Mouse (Mus musculus) CH12.LX (cell line): ENCODE measurements around the gene Gm20594. TPM values are rescaled to one million over a fixed set of nuclear protein-coding genes. Genes with fewer than 3 reads are reported as not detected.

Source experiments
- DNase-seq: peaks from one replicate; pipeline ENCODE4 v3.0.0-alpha.2; 2013; ENCODE audit errors: extremely low read depth
- H3K27ac ChIP-seq: 2 replicates; pipeline ENCODE4 v1.5.1; 2012; ENCODE audit warnings: low read depth, mild to moderate bottlenecking, control low read depth, moderate library complexity; ENCODE audit not compliant: insufficient read depth
- H3K27me3 ChIP-seq: replicated peaks from 2 replicates; pipeline ENCODE3; 2012; ENCODE audit warnings: inconsistent platforms
- H3K36me3 ChIP-seq, 2 experiments: replicated peaks in 1 of 2; 2 replicates each; pipeline versions ENCODE3 to v1.6.1; 2012; ENCODE audit warnings: inconsistent platforms in 1 of 2, low read length in 1 of 2, mild to moderate bottlenecking in 1 of 2, mixed read lengths in 1 of 2, moderate library complexity in 1 of 2; ENCODE audit not compliant: control insufficient read depth in 1 of 2, insufficient read depth in 1 of 2
- H3K4me1 ChIP-seq, 2 experiments: 2 replicates each; pipeline ENCODE4 v1.6.1; 2012; ENCODE audit warnings: inconsistent platforms in 1 of 2, moderate library complexity in 1 of 2; ENCODE audit not compliant: insufficient read depth in 2 of 2, control insufficient read depth in 1 of 2
- H3K4me2 ChIP-seq: 2 replicates; pipeline ENCODE4 v1.6.1; 2012; ENCODE audit warnings: low read depth, mild to moderate bottlenecking, control low read depth; ENCODE audit not compliant: poor library complexity, insufficient read depth, severe bottlenecking
- H3K4me3 ChIP-seq, 3 experiments: fragments of 150-350 bp in 1 of 3; sonication (generic) in 1 of 3; replicated peaks in 1 of 3; 2 replicates each; pipeline versions ENCODE3 to v1.5.1; 2011 to 2012; ENCODE audit warnings: low read depth in 2 of 3, low read length in 2 of 3, mild to moderate bottlenecking in 2 of 3, moderate library complexity in 2 of 3, control low read depth in 1 of 3, improper control_type of control experiment in 1 of 3, inconsistent platforms in 1 of 3, mixed read lengths in 1 of 3; ENCODE audit not compliant: poor library complexity in 1 of 3
- H3K79me2 ChIP-seq: replicated peaks from 2 replicates; pipeline ENCODE4 v1.6.1; 2012; ENCODE audit warnings: mild to moderate bottlenecking, moderate library complexity; ENCODE audit not compliant: control insufficient read depth, poor library complexity, insufficient read depth, severe bottlenecking; ENCODE audit errors: extremely low read depth
- H3K9ac ChIP-seq: 2 replicates; pipeline ENCODE4 v1.6.1; 2012; ENCODE audit warnings: low read depth, mild to moderate bottlenecking, control low read depth, moderate library complexity; ENCODE audit not compliant: insufficient read depth
- H3K9me3 ChIP-seq: replicated peaks from 2 replicates; pipeline ENCODE3; 2012; ENCODE audit warnings: low read length, inconsistent platforms, mixed read lengths
- BHLHE40 ChIP-seq: IDR thresholded peaks from 2 replicates; pipeline ENCODE4 v1.6.1; 2011; ENCODE audit warnings: mild to moderate bottlenecking, low read depth, low read length, improper control_type of control experiment
- CHD1 ChIP-seq: IDR thresholded peaks from 2 replicates; pipeline ENCODE4 v1.6.1; 2012; ENCODE audit warnings: low read depth, low read length, improper control_type of control experiment, inconsistent platforms
- CHD2 ChIP-seq: IDR thresholded peaks from 2 replicates; pipeline ENCODE4 v1.6.1; 2011; ENCODE audit warnings: low read length, improper control_type of control experiment
- CTCF ChIP-seq, 2 experiments: IDR thresholded peaks in 1 of 2; conservative IDR thresholded peaks in 1 of 2; 2 replicates each; pipeline ENCODE4 v1.5.1; 2011 to 2012; ENCODE audit warnings: low read depth in 2 of 2, low read length in 2 of 2, improper control_type of control experiment in 1 of 2, inconsistent platforms in 1 of 2, mild to moderate bottlenecking in 1 of 2, moderate library complexity in 1 of 2
- E2F4 ChIP-seq: IDR thresholded peaks from 2 replicates; pipeline ENCODE4 v1.6.1; 2011; ENCODE audit warnings: low read depth, low read length, improper control_type of control experiment; ENCODE audit not compliant: insufficient replicate concordance
- ELF1 ChIP-seq: IDR thresholded peaks from 2 replicates; pipeline ENCODE4 v1.6.1; 2014; ENCODE audit warnings: low read depth, mild to moderate bottlenecking, inconsistent platforms, low read length, improper control_type of control experiment
- EP300 ChIP-seq: IDR thresholded peaks from 2 replicates; pipeline ENCODE4 v1.6.1; 2011; ENCODE audit warnings: low read length, improper control_type of control experiment
- ETS1 ChIP-seq: conservative IDR thresholded peaks from 2 replicates; pipeline ENCODE4 v1.6.1; 2012; ENCODE audit warnings: low read depth, mild to moderate bottlenecking, inconsistent platforms, low read length, improper control_type of control experiment, moderate library complexity
- GABPA ChIP-seq: IDR thresholded peaks from 2 replicates; pipeline ENCODE4 v1.6.1; 2012; ENCODE audit warnings: low read depth, low read length, improper control_type of control experiment, inconsistent platforms; ENCODE audit not compliant: insufficient replicate concordance
- JUND ChIP-seq: conservative IDR thresholded peaks from 2 replicates; pipeline ENCODE4 v1.6.1; 2011; ENCODE audit warnings: low read depth, low read length, improper control_type of control experiment
- MXI1 ChIP-seq: IDR thresholded peaks from 2 replicates; pipeline ENCODE4 v1.6.1; 2011; ENCODE audit warnings: mild to moderate bottlenecking, low read depth, low read length, improper control_type of control experiment
- PAX5 ChIP-seq: IDR thresholded peaks from 2 replicates; pipeline ENCODE4 v1.6.1; 2012; ENCODE audit warnings: low read length, inconsistent platforms, mixed read lengths
- SIN3A ChIP-seq: IDR thresholded peaks from 2 replicates; pipeline ENCODE4 v1.6.1; 2012; ENCODE audit warnings: low read length, improper control_type of control experiment, inconsistent platforms
- TBP ChIP-seq: conservative IDR thresholded peaks from 2 replicates; pipeline ENCODE4 v1.6.1; 2011; ENCODE audit warnings: low read depth, low read length, improper control_type of control experiment
- TCF12 ChIP-seq: IDR thresholded peaks from 2 replicates; pipeline ENCODE4 v1.6.1; 2014; ENCODE audit warnings: low read depth, mild to moderate bottlenecking, inconsistent platforms, low read length, improper control_type of control experiment
- USF2 ChIP-seq: conservative IDR thresholded peaks from 2 replicates; pipeline ENCODE4 v1.6.1; 2011; ENCODE audit warnings: low read depth, low read length, improper control_type of control experiment
- ZNF384 ChIP-seq: IDR thresholded peaks from 2 replicates; pipeline ENCODE4 v1.6.1; 2012; ENCODE audit warnings: low read depth, low read length, improper control_type of control experiment, inconsistent platforms
- dilution Hi-C: fragments of 300-500 bp; cut with MboI; formaldehyde crosslinking; loops from 2 replicates; pipeline ENCODE4 v1.14.3; 2020; ENCODE audit warnings: low sequenced_read_pairs; ENCODE audit not compliant: extremely low pct_unique_long_range_greater_than_20kb, extremely low pct_ligation_motif_present
- in situ Hi-C: fragments of 300-500 bp; cut with MboI; formaldehyde crosslinking; loops from 3 replicates; pipeline ENCODE4 v1.14.3; 2019; ENCODE audit warnings: low sequenced_read_pairs, low pct_ligation_motif_present, low pct_unique_long_range_greater_than_20kb, mixed read lengths
- polyA plus RNA-seq: library from polyadenylated mRNA; unstranded; fragments of >175 nt; gene quantifications from 2 replicates; pipeline ENCODE4 v1.2.1, GENCODE M21; 2012; ENCODE audit warnings: low read depth; ENCODE audit not compliant: insufficient read length
- total RNA-seq, 2 experiments: library from RNA; depleted of rRNA; stranded (reverse); fragments of 300-350 nt in 1 of 2; fragments of >200 nt in 1 of 2; gene quantifications; 2 replicates each; pipeline ENCODE4 v1.2.3; 2012 to 2014

The Gm20594 gene
- total and polyA plus RNA-seq, 3 experiments = not detected

DNA sequence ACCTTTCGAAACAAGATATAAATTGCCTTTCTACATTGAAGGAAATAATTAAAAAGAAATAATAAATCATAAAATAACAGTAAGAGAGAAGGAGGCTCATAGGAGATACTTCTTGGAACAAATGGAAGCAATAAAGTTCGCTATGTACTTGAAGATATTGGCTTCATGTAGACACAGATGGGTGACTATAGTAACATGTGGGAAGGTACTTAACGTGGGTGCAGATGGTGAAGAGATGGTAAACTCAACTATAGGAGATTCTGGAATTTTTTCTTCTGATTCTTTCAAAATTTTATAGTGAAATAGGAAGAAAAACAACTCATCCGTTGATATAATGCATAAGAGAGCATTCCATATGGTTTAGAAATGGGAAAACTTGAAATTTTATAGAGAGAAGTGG, 16.1 kb downstream of the Gm20594 start (continued):
- no peak for TF ChIP-seq USF2
- TF ChIP-seq JUND = no peak

DNA sequence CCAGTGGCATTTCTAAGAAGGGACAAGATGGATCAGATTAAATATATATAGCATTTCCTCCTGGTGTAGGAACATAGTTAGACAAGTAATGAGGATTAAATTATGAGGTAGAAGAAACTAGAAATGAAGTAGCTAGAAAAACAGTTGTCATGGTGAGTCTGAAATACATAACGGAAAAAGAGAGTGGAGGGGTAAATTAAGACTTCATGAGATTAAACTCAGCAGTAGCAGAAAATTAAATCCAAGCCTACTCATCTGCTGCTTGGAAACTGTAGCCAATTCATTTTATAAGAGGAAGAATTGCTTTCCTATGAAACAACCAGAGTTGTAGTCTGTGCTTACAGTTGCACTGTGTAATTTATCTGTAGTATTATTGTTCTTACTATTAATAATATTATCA, 29.1 kb downstream of the Gm20594 start:
- no peak for TF ChIP-seq TCF12
- no peak for TF ChIP-seq BHLHE40
- no peak for TF ChIP-seq TBP
- TF ChIP-seq JUND = no peak
- no peak for TF ChIP-seq CTCF (conservative IDR thresholded peaks at IDR 0.05 in 1 of 2, IDR thresholded peaks at IDR 0.05 in 1 of 2; ENCODE audit: low read depth in 2 of 2, low read length in 2 of 2)
- no peak for TF ChIP-seq GABPA
- no peak for TF ChIP-seq EP300
- no peak for TF ChIP-seq SIN3A
- TF ChIP-seq ZNF384 = no peak
- TF ChIP-seq CHD1 = no peak
- no peak for TF ChIP-seq MXI1
- TF ChIP-seq PAX5 = no peak
- no peak for TF ChIP-seq ETS1
- TF ChIP-seq ELF1 = no peak
- TF ChIP-seq CHD2 = no peak
- TF ChIP-seq E2F4 = no peak
- H3K27me3 ChIP-seq = no peaks in the 10 kb centered on the region
- no peaks in the 10 kb centered on the region for H3K4me1 ChIP-seq
- H3K9me3 ChIP-seq = peaks cover 18% of the 10 kb centered on the region
- no peak overlapping the region for H3K9ac ChIP-seq
- dilution Hi-C loops (no loop called here), in situ Hi-C loops (no loop called here)
- no peaks in the 10 kb centered on the region for H3K79me2 ChIP-seq
- no peak overlapping the region for H3K4me3 ChIP-seq
- no peaks in the 10 kb centered on the region for H3K36me3 ChIP-seq
- no peak overlapping the region for H3K4me2 ChIP-seq
- no peak overlapping the region for H3K27ac ChIP-seq
- no peak for DNase-seq

Other genes starting within 250 kb of the Gm20594 start
- gene Lrrtm4, start 201.0 kb downstream of the Gm20594 start, total RNA-seq (2012; rRNA removed) = not detected in 2 replicates
- gene Lrrtm4, start 201.0 kb downstream of the Gm20594 start, total RNA-seq (2014; rRNA removed) = not detected in 2 replicates
- not detected in 2 replicates for gene Lrrtm4, start 201.0 kb downstream of the Gm20594 start, polyA plus RNA-seq